Comparison of ENCODE assay signal across 8 mouse cellular contexts in genomic region chr9:35175251-35176123, GRCm38 (mm10). TPM values are rescaled to one million over a fixed set of nuclear protein-coding genes. Genes with fewer than 3 reads are reported as not detected.
DNase-seq lines count a peak whose midpoint lies in the region; ATAC-seq lines count a peak whose summit lies in the region.

TSS of gene Dcps (minus strand) at chr9:35176061.

- intact Hi-C loops in gastrocnemius, postnatal 14 days (cut with DNase I; ENCODE audit: low total_unique reads) = no loop called here
- intact Hi-C loops in left cerebral cortex, postnatal 10 days (cut with DNase I) = no loop called here

- peak; percentile 98 for ATAC-seq in inflammation-experienced regulatory T-cells, adult 6 months
- ATAC-seq in megakaryocyte-erythroid progenitor cell, adult 5-6 weeks (replicated peaks; ENCODE audit: low FRiP score, low TSS enrichment, poor library complexity, severe bottlenecking) = peak; percentile 97

- peak; percentile 94 to 98 for DNase-seq in adrenal gland, adult (ENCODE audit: inconsistent age in 2 of 2, low spot score in 1 of 2)
- DNase-seq in embryo, embryonic 10.5 days (ENCODE audit: low spot score) = peak; percentile 97
- DNase-seq in gastrocnemius, postnatal 14 days = peak; percentile 93
- DNase-seq in left cerebral cortex, postnatal 10 days (ENCODE audit: extremely low spot score in 1 of 2, low spot score in 2 of 2) = peak; percentile 93 to 97
- peak; percentile 95 for DNase-seq in right cerebral cortex, postnatal 25 days
- DNase-seq in urinary bladder, postnatal 4 days (ENCODE audit: low spot score in 2 of 2) = peak; percentile 84 to 90

RNA-seq across cellular contexts. Expression of gene Dcps, which starts in this region (rescaled TPM):
- 1 to 10 TPM; 5.8 to 7.4 TPM for total RNA-seq in gastrocnemius, postnatal 14 days (2021)
- polyA plus RNA-seq in inflammation-experienced regulatory T-cells, adult 6 months (2017; shearing (Covaris generic)) = 10 to 100 TPM; 83.4 to 94.5 (median 92.4) TPM
- total RNA-seq in left cerebral cortex, postnatal 10 days (2021) = 10 to 100 TPM; 17.6 to 18.5 TPM
- total RNA-seq in megakaryocyte-erythroid progenitor cell, adult 5-6 weeks (2014; fragmentation: Nextera tagmentation) = 56.1 and 65.7 TPM in 2 replicates
- 62.0 and 64.6 TPM in 2 replicates for total RNA-seq in megakaryocyte-erythroid progenitor cell, adult 5-6 weeks (2017)

Comparison
In these comparisons a context has a peak if more than half of its experiments do, and no peak if none do; other contexts are left out.
1. Peak in every context shown above with its lines: DNase-seq and ATAC-seq.